Mouse (Mus musculus) lung, adult 2 months (tissue): Measurements from ENCODE around the gene Msn.

ENCODE experiments used
- CTCF ChIP-seq: fragments of 200-500 bp; IDR thresholded peaks from 2 replicates; pipeline ENCODE4 v1.5.1; 2011; ENCODE audit warnings: mild to moderate bottlenecking, low read length, control low read depth; ENCODE audit not compliant: insufficient read depth
- POLR2A ChIP-seq: fragments of 200-500 bp; IDR thresholded peaks from 2 replicates; pipeline ENCODE4 v1.6.1; 2011; ENCODE audit warnings: low read depth, mild to moderate bottlenecking, control low read depth, low read length, borderline replicate concordance; ENCODE audit errors: extremely low read depth

DNA sequence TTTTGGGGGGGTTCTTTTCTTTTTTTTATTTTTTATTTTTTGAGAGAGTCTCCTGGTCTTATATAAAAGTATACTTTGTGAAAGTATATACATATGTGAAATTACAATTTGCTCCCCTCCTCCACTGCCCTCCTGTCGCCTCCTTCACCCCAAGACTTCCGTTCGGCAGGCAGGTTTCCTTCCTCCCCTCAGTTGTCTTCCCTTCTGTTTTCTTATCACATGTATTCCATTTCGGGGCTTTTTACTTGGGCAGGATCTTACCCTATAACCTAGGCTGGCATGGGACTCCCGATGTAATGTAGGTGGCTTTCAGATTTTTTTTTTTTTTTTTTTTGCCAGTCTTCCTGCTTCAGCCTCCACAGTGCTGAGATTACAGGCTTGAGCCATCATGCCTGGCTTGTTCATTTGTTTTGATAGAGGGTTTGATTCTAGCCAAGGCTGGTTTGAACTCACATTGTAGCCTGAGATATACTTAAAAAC is 1.7 kb downstream of the Msn start:
- TF ChIP-seq CTCF (no peak), POLR2A (no peak)
